Mouse (Mus musculus): ENCODE data around the gene Adprhl2.
A peak's percentile ranks its signal among the peaks of the same experiment; 100 is the strongest.

DNA sequence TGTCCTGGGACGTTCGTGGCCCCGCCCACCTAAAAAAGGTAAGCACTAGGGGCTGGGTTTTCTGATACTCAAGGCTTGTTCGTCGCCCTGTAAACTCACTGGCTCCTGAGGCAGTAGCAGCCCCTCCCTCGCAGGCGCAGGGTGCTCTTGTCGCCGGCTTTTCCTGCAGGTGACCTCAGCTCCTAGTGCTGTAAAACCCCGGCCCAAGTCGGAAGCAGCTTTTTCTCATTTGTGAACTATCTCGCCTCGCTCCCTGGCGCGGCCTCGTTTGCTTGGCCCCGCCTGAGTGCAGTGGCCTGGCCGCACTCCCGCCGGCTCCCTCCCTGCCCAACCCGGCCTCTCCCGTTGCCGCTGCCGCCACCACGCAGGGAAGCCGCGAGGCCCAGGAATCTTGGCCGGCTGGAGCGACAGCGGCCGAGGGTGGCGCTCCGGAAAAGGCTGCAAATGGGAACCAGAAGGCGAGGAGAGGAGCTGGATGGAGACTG, 24.8 kb downstream of the Adprhl2 start:
- TF ChIP-seq CTCF (IDR thresholded peaks at IDR 0.05; ENCODE audit: low read depth) = peak; percentile 43; the same call in 1 of the 2 replicates
- no peak for TF ChIP-seq EP300 (optimal IDR thresholded peaks at IDR 0.05)

All from stomach, postnatal 0 days (tissue).